Mouse (Mus musculus) spleen, adult 2 months (tissue): ENCODE data around the gene Zbtb8os. TPM values are rescaled to one million over a fixed set of nuclear protein-coding genes. Genes with fewer than 3 reads are reported as not detected.

ENCODE experiments used
- DNase-seq, 2 experiments: peaks; one replicate each; pipeline versions ENCODE4 v3.0.0 to v3.0.0-alpha.2; 2012 to 2021; ENCODE audit warnings: low spot score in 2 of 2, low read depth in 1 of 2
- H3K27ac ChIP-seq: fragments of 200-500 bp; 2 replicates; pipeline ENCODE4 v1.5.1; 2012; ENCODE audit warnings: low read length, inconsistent platforms; ENCODE audit not compliant: insufficient read depth
- H3K27me3 ChIP-seq: fragments of 200-500 bp; 2 replicates; pipeline ENCODE4 v1.6.1; 2012; ENCODE audit warnings: mild to moderate bottlenecking, moderate library complexity, low read length, inconsistent platforms; ENCODE audit not compliant: control insufficient read depth, insufficient read depth
- H3K36me3 ChIP-seq: fragments of 200-500 bp; 2 replicates; pipeline ENCODE4 v1.6.1; 2012; ENCODE audit warnings: mild to moderate bottlenecking, low read length, inconsistent platforms; ENCODE audit not compliant: control insufficient read depth, insufficient read depth
- H3K4me1 ChIP-seq: fragments of 200-500 bp; 2 replicates; pipeline ENCODE4 v1.6.1; 2011; ENCODE audit warnings: inconsistent platforms; ENCODE audit not compliant: control insufficient read depth, insufficient read depth, insufficient read length
- H3K4me3 ChIP-seq: fragments of 200-500 bp; 2 replicates; pipeline ENCODE4 v1.5.1; 2011; ENCODE audit warnings: mild to moderate bottlenecking, inconsistent platforms; ENCODE audit not compliant: insufficient read depth, insufficient read length; ENCODE audit errors: extremely low read depth
- CTCF ChIP-seq: fragments of 200-500 bp; IDR thresholded peaks from 2 replicates; pipeline ENCODE4 v1.5.1; 2011; ENCODE audit warnings: mild to moderate bottlenecking, inconsistent platforms; ENCODE audit not compliant: insufficient read depth, insufficient read length, insufficient replicate concordance; ENCODE audit errors: extremely low read depth
- POLR2A ChIP-seq: fragments of 200-500 bp; IDR thresholded peaks from 2 replicates; pipeline ENCODE4 v1.6.1; 2011; ENCODE audit warnings: low read depth, low read length, inconsistent platforms
- WGBS: fragments of 180-500 bp; shearing (Covaris S2); methylation state at CpG from one replicate; pipeline ENCODE4 v1.1.7; 2018; 5-methylcytosine and 5-hydroxymethylcytosine counted together
- polyA plus RNA-seq: library from polyadenylated mRNA; depleted of rRNA; stranded (reverse); fragments of >200 nt; gene quantifications from 2 replicates; pipeline ENCODE4 v1.2.3, GENCODE M21; 2012; rRNA removed

Gene Zbtb8os
- 8.2 and 9.2 TPM in 2 replicates for polyA plus RNA-seq

- Histone ChIP-seq H3K27ac (peak within 1 kb of the TSS; percentile 98), H3K4me1 (no peaks in the 10 kb centered on the region), H3K4me3 (peak within 1 kb of the TSS; percentile 95), H3K27me3 (no peaks in the 10 kb centered on the region), H3K36me3 (no peaks in the 10 kb centered on the region)
- peak; percentile 94 to 98 for DNase-seq
- 1% methylated on average over 72 of the region's 73 CpGs for WGBS
- TF ChIP-seq CTCF = no peak
- peak; percentile 69 for TF ChIP-seq POLR2A
Observed at GRCm38 (mm10) chr4:129335216-129336074, at the start of gene Zbtb8os, which contains the start of gene Rbbp4. Gene Zbtb8os (plus strand): TSS chr4:129335695. Gene Rbbp4 (minus strand): TSS chr4:129335370.

GRCm38 (mm10) chr4:129286001-129286682, 49.4 kb upstream of the Zbtb8os start:
- WGBS = 34% methylated on average over 5 of the region's 5 CpGs
- no peak overlapping the region for H3K4me3 ChIP-seq
- H3K27ac ChIP-seq = no peak overlapping the region
- H3K4me1 ChIP-seq = peaks cover 6% of the 10 kb centered on the region
- no peak for DNase-seq
- no peaks in the 10 kb centered on the region for H3K36me3 ChIP-seq
- H3K27me3 ChIP-seq = peaks cover 9% of the 10 kb centered on the region
- no peak for TF ChIP-seq POLR2A
- no peak for TF ChIP-seq CTCF

- WGBS = 5% methylated on average over 28 of the region's 28 CpGs
- peaks cover 9% of the 10 kb centered on the region for H3K27me3 ChIP-seq
- no peak overlapping the region for H3K27ac ChIP-seq
- no peaks in the 10 kb centered on the region for H3K36me3 ChIP-seq
- peak overlapping the region; percentile 40 for H3K4me3 ChIP-seq
- TF ChIP-seq POLR2A = no peak
- no peak for TF ChIP-seq CTCF
- H3K4me1 ChIP-seq = peaks cover 6% of the 10 kb centered on the region
- DNase-seq = no peak
Observed at GRCm38 (mm10) chr4:129286683-129287471, 48.6 kb upstream of the Zbtb8os start.

GRCm38 (mm10) chr4:129287472-129287981, 48.0 kb upstream of the Zbtb8os start, which contains the start of gene Sync:
Gene Sync (plus strand): TSS chr4:129287617.
- peaks cover 9% of the 10 kb centered on the region for H3K27me3 ChIP-seq
- no peak within 1 kb of the TSS for H3K27ac ChIP-seq
- no peaks in the 10 kb centered on the region for H3K36me3 ChIP-seq
- H3K4me1 ChIP-seq = peaks cover 6% of the 10 kb centered on the region
- H3K4me3 ChIP-seq = peak within 1 kb of the TSS; percentile 40
- TF ChIP-seq CTCF (no peak), POLR2A (no peak)
- DNase-seq = no peak
- WGBS = 3% methylated on average over 50 of the region's 53 CpGs

- Histone ChIP-seq H3K27ac (no peak overlapping the region), H3K4me1 (peaks cover 6% of the 10 kb centered on the region), H3K4me3 (no peak overlapping the region), H3K27me3 (peaks cover 9% of the 10 kb centered on the region), H3K36me3 (no peaks in the 10 kb centered on the region)
- no peak for DNase-seq
- no peak for TF ChIP-seq CTCF
- no peak for TF ChIP-seq POLR2A
- WGBS = 54% methylated on average over 3 of the region's 3 CpGs
Observed at GRCm38 (mm10) chr4:129288067-129288466, 47.4 kb upstream of the Zbtb8os start.

- WGBS = 90% methylated on average over 8 of the region's 8 CpGs
- H3K27ac ChIP-seq = no peak overlapping the region
- H3K4me1 ChIP-seq = peaks cover 6% of the 10 kb centered on the region
- TF ChIP-seq POLR2A (no peak), CTCF (no peak)
- H3K36me3 ChIP-seq = no peaks in the 10 kb centered on the region
- H3K27me3 ChIP-seq = peaks cover 9% of the 10 kb centered on the region
- no peak for DNase-seq
- H3K4me3 ChIP-seq = no peak overlapping the region
Observed at GRCm38 (mm10) chr4:129289671-129290070, 45.8 kb upstream of the Zbtb8os start.
